Mouse (Mus musculus) ovary, postnatal 10 days (tissue): Measurements from ENCODE around the gene Olfr599.
"Not testable (repeated sequence)": the region's sequence is repeated elsewhere in the genome, so short reads cannot be mapped to it uniquely, and the experiment has no call there.

Source experiments
- DNase-seq: peaks from one replicate; pipeline ENCODE4 v3.0.0; 2022; ENCODE audit warnings: low spot score

Olfr599 gene

GRCm38 (mm10) chr7:103335617-103336016 lies at the start of gene Olfr599:
Gene Olfr599, plus strand, starts transcription at chr7:103335917.
- DNase-seq = no peak

GRCm38 (mm10) chr7:103305348-103305747 lies 30.4 kb upstream of the Olfr599 start, which contains the start of gene Olfr596:
Gene Olfr596, plus strand, starts transcription at chr7:103305648.
- not testable (repeated sequence) for DNase-seq

DNA sequence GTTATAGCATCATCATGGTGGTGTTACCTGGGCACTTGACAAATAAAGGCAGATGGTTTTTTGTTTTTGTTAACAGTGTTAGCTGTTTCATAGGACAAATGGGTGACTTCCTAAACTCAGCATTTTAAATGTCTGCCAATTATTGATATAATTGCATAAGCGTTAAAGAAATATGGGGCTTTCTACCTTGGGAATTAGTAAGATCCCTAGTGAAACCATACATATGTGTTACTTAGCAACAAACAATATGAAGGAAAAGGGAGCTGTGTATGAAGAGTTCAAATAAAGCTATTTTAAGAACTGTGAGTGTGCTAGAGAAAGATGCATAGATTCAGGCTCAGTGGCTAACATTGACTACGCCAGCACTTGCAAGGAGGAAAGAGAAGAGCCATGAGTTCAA lies 19.7 kb upstream of the Olfr599 start, which contains the start of gene Olfr597:
Gene Olfr597, plus strand, starts transcription at position 301 of the 400 bp plus-strand sequence.
- not testable (repeated sequence) for DNase-seq

DNA sequence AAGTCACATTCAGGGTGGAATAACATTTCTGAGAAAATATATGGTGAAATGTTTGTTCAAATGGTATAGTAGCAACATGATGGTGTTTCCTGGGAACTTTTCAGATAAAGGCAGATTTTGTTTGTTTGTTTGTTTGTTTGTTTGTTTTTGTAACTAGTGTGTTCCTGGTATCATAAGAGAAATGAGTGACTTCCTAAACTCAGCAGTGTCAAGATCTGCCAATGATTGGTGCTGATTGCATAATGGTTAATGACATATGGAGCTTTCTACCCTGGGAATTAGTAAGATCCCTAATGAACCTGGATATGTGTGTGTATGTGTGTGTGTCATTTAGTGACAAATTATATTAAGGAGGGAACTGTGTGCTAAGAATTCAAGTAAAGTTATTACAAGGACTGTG lies 12.4 kb upstream of the Olfr599 start, which contains the start of gene Olfr598:
Gene Olfr598, plus strand, starts transcription at position 301 of the 400 bp plus-strand sequence.
- DNase-seq = no peak

- no peak for DNase-seq
Measured at GRCm38 (mm10) chr7:103349569-103349968, 13.9 kb downstream of the Olfr599 start, which contains the start of gene Olfr600. Gene Olfr600, minus strand, starts transcription at chr7:103349669.

- DNase-seq = no peak
Measured at GRCm38 (mm10) chr7:103362555-103362954, 26.8 kb downstream of the Olfr599 start, which contains the start of gene Olfr601. Gene Olfr601, minus strand, starts transcription at chr7:103362655.

DNA sequence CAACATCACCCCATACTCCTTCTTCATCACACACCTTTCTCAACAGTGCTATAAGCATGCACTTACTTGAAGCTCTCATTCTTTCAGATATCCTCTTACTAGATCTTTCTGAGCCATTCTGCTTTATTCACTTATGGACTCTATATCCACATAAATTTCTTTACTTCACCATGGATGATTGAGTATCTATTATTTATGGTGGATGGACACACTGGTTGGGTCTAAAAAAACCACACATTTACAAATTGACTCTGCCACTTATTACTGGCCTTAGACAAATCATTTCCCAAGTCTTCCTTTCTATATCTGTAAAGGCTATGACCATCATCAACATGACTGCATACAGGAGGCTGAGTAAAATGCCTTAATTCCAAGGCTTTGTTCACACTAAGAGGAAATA lies 50.4 kb downstream of the Olfr599 start, which contains the start of gene Olfr603:
Gene Olfr603, minus strand, starts transcription at position 101 of the 400 bp plus-strand sequence.
- DNase-seq = no peak
